Mouse (Mus musculus): ENCODE data around the gene Ppt2.

- TF ChIP-seq CTCF (IDR thresholded peaks at IDR 0.05; ENCODE audit: extremely low read depth, insufficient read depth, low read length) (no peak), POLR2A (IDR thresholded peaks at IDR 0.05; ENCODE audit: extremely low read depth, insufficient read depth, low read length) (no peak)
Observed at GRCm38 (mm10) chr17:34650781-34651180, 22.5 kb upstream of the Ppt2 start.

All from cortical plate, adult 2 months (tissue).